In genomic region chr16:44163831-44164230, GRCm38 (mm10) we compare ENCODE assay signal across 28 mouse cellular contexts.
"Had no signal": no experiment of that assay in that cellular context is flagged by ENCODE, and none has a peak within 500 bp of the region (broad histone marks: within the 10 kb centered on the region; RNA-seq: fewer than 3 reads in every experiment).

No protein-coding gene starts in this region.

- H3K27ac ChIP-seq: embryonic facial prominence, embryonic 10.5 days; embryonic facial prominence, embryonic 12.5 days; embryonic facial prominence, embryonic 13.5 days; embryonic facial prominence, embryonic 15.5 days; forebrain, embryonic 10.5 days; forebrain, embryonic 12.5 days; forebrain, embryonic 13.5 days; forebrain, embryonic 15.5 days; gastrocnemius, adult 2 months; heart, adult 2 months had no signal

- H3K4me3 ChIP-seq: embryonic facial prominence, embryonic 10.5 days; embryonic facial prominence, embryonic 12.5 days; embryonic facial prominence, embryonic 13.5 days; embryonic facial prominence, embryonic 15.5 days; erythroblast, embryonic 14.5 days; forebrain, embryonic 10.5 days; forebrain, embryonic 12.5 days; forebrain, embryonic 13.5 days; forebrain, embryonic 15.5 days; gastrocnemius, adult 2 months; heart, adult 2 months had no signal

- H3K4me2 ChIP-seq: embryonic facial prominence, embryonic 12.5 days; embryonic facial prominence, embryonic 13.5 days; embryonic facial prominence, embryonic 15.5 days; forebrain, embryonic 12.5 days; forebrain, embryonic 13.5 days; forebrain, embryonic 15.5 days had no signal

- H3K9me3 ChIP-seq: embryonic facial prominence, embryonic 10.5 days; embryonic facial prominence, embryonic 12.5 days; embryonic facial prominence, embryonic 13.5 days; embryonic facial prominence, embryonic 15.5 days; forebrain, embryonic 10.5 days; forebrain, embryonic 12.5 days; forebrain, embryonic 13.5 days; forebrain, embryonic 15.5 days had no signal

- H3K9ac ChIP-seq: embryonic facial prominence, embryonic 12.5 days; embryonic facial prominence, embryonic 13.5 days; embryonic facial prominence, embryonic 15.5 days; forebrain, embryonic 12.5 days; forebrain, embryonic 13.5 days; forebrain, embryonic 15.5 days; forebrain, postnatal 0 days had no signal

- H3K4me1 ChIP-seq: embryonic facial prominence, embryonic 10.5 days; forebrain, embryonic 10.5 days; forebrain, embryonic 12.5 days; forebrain, embryonic 13.5 days; forebrain, embryonic 15.5 days had no signal

- H3K27me3 ChIP-seq: embryonic facial prominence, embryonic 12.5 days; embryonic facial prominence, embryonic 13.5 days; embryonic facial prominence, embryonic 15.5 days; forebrain, embryonic 12.5 days; forebrain, embryonic 13.5 days; forebrain, embryonic 15.5 days had no signal

- ATAC-seq: forebrain, embryonic 13.5 days; forebrain, embryonic 14.5 days; forebrain, embryonic 15.5 days; forebrain, embryonic 16.5 days; forebrain, postnatal 0 days had no signal

- DNase-seq: cerebellum, adult 8-10 months; cerebellum, adult 9-10 months; cerebellum, adult 9-11 months; cerebellum, postnatal 10 days; cerebellum, postnatal 14 days; cerebellum, postnatal 25 days; cerebellum, postnatal 36 days; embryo, embryonic 11 days; forebrain, postnatal 0 days; gastrocnemius, adult 2 months; gastrocnemius, postnatal 10 days; gastrocnemius, postnatal 14 days; gastrocnemius, postnatal 25 days; gastrocnemius, postnatal 36 days; heart, adult 11 months; heart, adult 18-20 months; heart, adult 2 months had no signal
